Mouse (Mus musculus) urinary bladder, postnatal 14 days (tissue): ENCODE measurements at regions not wholly inside any gene's neighbourhood (a gene's known extent, or its start where the extent isn't known, plus 50 kb on each side); places are given as distances from the start of the nearest gene placed in this dataset.

ENCODE experiments used
- DNase-seq: peaks from one replicate; pipeline ENCODE4 v3.0.0; 2021; ENCODE audit warnings: low spot score

DNA sequence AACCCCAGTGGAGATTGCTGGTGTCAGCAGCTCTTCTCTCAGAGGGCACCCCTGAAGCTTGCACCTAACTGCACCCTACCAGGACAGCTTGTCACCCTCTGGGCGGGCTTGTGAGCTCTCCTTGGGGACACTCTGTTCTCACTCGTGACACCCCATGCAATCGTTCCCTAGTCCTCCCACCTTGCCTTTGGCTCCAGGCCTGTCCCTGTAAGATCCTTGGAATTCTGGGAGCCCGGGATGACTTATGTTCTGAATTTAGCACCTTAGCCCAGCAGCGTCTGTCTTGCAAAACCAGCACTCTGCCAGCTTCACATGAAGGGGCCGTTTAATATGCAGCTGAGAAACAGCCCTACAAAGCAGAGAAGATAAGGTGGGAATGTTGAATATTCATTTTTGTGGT is 257.7 kb upstream of the 4930535I16Rik start:
- DNase-seq: no peak

DNA sequence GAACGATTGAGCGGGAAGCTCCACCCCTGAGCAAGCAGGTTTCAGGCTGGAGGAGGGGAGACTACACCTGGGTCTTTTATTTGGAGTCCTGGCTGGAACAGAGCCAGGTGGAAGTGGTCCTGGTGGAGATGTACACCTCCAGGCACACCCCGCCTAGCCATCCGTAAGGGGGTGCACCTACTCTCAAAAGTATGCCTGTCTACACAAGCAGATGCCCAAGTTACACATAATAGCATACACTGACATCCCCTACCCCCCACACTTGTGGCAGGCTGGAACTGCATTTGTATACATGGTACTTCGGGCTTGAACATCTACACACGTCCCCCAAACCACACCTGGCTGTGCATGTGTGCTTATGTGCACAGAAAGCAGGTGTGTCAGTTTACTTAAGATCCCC is 236.8 kb upstream of the 4930535I16Rik start:
- no peak for DNase-seq

DNA sequence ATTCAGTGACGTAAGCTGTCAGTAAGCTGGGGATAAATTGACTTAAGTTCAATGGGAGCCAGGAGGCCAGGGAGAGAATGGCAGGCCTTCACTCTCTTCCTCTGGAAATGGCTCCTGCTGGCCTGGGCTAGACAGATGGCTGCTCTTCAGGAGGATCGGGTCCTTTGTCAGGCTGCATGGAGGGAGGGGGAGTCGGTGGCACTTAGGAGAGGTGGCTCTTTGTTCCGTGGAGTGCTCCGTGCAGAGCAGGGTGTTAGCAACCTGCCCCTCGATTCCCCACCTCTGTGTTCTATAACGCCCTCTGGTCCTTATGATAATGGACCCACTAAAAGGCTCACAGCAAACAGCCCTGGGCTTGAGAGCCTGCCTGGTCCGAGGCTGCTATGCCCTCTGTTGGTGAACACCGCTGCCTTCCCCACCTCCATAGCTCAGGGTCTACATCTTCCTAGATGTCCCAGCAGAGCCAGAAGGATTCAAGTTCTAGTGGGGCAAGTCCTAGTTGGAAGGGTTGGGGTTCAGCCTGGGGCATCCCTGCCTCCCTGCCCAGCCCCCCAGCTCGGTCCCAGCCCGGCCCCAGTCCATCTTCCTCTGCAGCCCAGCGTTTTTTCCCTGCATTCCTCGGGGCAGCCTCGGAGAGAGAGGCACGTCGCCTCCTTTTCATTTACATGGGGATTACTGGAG is 232.1 kb upstream of the 4930535I16Rik start:
- no peak for DNase-seq

DNA sequence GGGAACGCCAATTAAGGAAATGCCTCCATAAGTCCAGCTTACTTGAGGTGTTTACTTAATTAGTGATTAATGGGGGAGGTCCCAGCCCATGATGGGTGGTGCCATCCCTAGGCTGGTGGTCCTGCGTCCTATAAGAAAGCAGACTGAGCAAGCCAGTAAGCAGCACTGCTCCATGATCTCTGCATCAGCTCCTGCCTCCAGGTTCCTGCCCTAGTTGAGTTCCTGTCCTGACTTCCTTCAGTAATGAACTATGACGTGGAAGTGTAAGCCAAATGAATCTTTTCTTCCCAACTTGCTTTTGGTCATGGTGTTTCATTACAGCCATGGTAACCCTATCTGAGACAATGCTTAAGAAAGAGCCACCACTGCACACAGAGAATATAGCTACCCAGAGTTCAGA is 231.2 kb upstream of the 4930535I16Rik start:
- DNase-seq: no peak

DNA sequence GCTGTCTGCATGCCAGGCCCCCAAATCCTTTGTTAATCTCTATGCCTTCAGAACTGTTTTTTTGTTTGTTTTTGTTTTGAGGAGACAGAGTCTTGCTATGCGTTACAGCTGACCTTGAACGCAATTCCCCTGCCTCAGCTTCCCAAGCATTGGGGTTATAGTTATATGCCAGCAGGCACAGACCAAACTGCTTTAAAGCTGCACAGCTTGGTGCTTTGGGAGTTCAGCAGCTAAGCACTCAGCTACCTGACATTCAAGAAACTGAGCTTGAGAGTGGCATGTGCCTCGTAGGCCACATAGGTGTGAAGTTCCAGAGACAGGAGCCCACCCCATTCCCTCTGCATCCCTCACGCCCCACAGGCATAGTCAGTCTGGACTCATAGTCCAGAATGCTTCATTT is 229.5 kb upstream of the 4930535I16Rik start:
- DNase-seq: no peak

DNA sequence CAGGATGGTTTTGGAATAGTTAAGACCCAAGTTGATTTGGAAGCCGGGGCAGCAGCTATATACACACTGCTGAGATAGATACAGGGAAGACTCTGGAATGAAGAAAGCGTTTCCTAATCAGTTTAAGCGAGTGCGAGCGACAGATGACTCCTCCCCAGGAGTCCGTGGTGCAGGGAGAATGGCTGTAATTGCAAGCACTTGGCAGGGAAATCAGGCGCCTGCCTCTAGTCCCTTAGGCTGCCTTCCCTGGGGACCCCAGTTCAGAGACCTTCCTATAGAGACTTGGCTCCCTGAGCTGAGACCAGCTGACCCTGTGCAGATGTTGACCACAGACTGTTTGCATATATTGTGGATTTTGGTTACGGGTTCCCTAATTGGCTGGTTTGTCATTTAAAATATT is 228.3 kb upstream of the 4930535I16Rik start:
- DNase-seq: no peak

DNA sequence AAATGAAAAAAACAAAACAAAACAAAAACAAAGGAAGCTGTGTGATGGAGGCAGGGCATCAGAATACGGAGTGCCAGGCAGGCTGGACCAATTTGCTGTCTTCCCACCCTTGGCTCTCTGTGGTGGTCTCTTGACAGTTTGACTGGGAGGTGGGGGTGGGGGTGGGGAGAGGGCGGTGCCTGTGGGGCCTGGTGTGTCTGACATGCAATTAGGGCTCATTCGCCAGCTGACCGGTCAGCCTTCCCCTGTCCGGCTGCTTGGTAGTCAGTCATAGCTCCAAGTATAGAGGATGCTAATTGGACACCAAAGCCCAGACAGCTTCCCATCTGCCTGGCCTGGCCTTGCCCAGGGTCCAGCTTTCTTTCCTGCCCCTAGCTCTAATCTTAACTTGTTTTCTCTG is 225.8 kb upstream of the 4930535I16Rik start:
- no peak for DNase-seq

DNA sequence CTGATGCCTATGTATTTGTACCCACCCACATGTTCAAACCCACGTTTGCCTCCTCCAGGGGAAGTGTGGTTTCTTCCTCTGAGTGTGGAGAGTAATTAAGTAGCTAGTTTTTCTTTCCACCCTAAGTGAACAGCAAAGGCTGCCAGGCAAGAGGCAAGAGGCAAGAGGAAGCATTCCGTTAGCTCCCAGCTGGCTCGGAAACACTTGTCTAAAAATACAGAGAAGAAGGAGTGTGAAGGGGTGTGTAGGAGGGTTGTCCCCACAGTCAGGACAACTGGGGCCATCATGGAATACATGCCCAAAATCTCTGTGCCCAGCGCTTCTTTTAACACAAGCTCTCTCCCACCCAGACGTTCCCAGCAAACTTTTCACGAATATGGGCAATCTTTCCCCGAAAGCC is 225.4 kb upstream of the 4930535I16Rik start:
- DNase-seq: no peak

DNA sequence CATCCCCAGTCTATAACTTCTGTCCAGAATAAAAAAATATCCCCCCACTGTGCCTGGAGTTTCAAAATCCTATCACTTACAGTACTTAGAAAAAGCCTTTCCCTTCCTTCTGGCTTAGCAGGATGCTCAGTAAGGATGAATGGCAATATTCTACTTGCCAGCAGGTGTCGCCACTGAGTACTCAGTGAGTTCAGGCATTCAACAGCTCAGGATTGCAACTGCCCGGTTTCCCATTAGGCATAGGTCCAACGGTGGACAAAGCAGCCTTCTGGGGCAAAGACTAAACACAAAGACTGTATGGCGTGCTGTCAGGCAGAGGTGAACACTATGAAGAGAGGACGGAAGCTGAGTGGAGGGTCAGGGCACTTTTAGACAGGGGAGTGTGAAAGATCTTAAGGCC is 224.3 kb upstream of the 4930535I16Rik start:
- DNase-seq: peak; percentile 86

DNA sequence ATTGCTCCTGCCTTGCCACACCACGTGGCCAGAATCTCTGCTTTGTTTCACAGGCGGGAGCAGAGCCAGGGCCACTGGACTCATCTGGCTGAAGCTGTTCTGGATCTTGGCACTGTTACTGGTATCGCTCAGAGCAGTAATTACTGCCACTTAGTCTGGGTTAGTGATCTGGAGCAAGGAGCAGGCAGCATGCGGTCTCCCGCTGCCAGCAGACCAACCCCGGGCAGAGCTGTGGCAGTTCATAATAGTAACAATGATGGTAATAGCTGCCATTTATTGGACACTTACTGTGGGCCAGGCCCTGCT is 217.3 kb upstream of the 4930535I16Rik start:
- DNase-seq: no peak

DNA sequence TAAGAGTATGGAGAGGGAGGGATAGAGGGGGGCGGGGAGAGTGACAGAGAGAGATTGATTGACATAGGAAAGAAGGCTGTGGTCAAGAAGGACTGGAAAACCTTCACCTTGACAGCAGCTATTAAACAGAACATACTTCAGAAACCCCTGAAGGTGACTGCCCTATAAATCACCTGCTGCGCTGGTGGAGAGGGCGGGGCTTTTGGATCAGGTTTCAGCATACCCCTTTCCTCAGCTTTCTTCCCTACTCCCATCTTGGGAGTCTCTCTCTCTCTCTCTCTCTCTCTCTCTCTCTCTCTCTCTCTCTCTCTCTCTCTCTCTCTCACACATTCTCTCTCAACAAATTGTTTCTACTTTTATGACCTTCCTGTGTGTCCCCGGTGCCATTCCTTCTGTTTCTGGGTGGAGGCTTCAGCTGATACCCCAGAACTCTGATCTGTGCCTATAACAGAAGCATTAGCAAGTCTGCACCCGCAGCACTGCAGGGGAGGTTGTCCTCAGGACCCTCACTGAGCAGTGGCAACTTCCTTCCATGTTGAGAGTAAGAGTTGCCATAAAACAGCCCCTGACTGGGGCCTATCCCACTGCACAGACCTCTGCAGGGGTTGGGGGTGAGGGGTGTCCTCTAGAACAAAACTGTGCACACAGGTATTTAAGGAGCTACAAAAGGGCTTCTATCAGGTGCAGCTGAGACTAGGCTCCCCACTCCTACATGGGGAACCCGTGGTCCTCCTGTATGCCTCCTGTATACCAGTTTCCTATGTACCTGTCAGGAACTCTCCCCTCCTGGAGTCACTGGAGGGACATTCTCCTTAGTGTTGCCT is 216.7 kb upstream of the 4930535I16Rik start:
- DNase-seq: no peak

DNA sequence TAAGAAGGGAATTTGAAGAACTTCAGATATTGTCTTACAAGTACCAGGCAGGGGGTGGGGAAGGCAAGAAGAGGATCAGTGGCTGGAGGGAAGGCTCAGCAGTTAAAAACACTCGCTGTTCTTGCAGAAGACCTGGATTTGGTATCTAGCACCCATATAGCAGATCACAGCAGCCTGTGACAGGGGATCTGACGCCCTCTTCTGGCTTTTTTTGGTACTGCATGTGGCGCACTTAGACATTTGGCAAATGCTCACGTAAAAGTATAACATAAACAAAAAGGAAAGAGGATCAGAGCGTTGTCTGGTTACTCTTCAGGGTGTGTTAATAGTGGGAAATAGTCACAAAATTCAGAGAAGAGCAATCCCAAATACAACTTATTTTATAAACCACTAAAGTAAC is 213.1 kb upstream of the 4930535I16Rik start:
- no peak for DNase-seq

DNA sequence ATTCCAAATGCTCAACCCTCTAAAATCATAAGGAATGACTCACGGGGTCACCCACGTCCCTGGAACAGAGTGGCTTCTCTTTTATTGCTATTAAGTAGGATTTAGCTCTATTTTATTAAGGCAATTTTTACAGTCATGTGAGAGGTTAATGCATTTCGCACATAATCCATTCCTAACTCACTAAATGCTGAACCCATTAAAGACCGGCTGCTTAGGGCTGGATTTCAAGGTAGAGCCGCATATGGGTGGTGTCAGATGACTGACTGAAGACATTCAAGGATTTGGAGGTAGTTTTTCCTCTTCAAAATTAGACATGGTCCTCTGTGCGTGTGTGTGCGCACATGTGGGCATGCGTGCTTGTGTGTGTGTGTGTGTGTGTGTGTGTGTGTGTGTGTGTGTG is 208.4 kb upstream of the 4930535I16Rik start:
- DNase-seq: no peak

DNA sequence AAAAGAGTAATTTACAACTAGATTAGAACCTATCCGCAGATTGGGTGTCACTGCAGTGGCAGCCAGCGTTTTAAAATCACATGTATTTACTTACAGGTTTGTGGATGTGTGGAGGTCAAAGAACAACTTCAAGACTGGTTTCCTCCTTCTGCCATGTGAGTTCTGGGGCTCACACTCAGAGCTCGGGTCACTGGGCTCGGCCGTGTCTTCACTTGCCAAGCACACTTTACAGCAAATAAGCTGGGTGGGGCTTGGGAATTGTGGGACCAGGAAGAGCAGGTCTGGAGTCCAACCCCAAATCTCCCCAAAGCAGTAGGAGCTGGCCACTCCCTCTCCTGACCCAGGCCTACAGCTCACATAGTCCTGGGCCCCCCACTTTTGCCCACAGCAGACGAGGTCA is 202.5 kb upstream of the 4930535I16Rik start:
- DNase-seq: no peak

DNA sequence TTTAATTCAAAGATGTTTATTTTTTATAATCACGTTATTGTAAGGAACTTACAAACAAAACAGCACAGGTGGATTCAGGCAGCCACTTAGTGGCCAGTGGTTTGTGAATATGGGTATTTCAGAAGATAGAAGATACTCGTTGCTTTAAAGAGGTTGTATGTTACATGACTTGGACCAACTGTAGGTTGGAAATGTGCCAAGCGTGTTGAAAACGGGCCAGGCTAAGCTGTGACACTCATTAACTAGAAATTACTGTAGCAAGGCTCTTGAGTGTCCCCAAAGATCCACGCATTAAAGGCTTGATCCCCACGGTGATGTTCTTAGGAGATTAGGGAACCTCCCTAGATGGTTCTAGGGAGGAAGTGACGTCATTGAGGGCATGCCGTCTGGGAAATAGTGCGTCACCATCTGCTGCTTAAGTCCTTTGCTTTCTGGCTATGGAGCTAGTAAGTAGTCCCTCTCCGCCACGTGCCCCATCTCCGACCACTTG is 196.1 kb upstream of the 4930535I16Rik start:
- DNase-seq: no peak

DNA sequence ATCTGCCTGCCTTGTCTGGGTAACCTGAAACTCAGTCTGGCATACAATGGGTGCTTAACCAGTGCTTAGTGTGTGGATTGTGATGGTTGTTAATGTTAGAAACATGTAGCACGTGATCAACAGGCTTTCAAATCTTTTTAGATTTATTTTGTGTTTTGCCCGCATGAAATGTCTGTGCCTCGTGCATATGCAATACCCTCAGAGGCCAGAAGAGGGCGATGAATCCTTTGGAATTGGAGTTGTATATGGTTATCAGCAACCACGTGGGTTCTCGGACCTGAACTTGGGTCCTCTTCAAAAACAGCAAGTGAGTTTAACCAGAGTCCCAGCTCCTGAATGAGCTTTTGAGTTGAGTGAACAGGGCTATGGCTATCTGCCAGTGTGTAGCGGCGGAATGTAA is 192.9 kb upstream of the 4930535I16Rik start:
- DNase-seq: no peak

DNA sequence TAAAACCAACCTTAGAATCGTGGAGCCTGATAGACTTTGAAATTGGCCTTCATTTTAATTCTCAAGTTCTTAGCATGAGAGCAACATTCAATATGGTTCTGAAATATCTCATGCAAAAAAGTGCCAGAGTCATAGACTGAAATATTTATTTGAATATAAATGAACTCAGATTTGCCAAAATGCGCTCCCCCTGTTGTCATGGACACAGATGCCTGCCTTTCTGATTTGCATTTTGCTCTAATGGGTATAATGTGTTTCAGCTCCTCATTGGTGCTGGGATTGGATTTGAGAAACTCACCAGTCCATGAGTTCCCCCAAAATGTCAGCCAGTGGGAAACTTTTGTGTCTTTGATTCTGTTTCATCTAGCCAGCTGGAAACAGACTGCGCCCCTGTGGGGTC is 191.5 kb upstream of the 4930535I16Rik start:
- no peak for DNase-seq

DNA sequence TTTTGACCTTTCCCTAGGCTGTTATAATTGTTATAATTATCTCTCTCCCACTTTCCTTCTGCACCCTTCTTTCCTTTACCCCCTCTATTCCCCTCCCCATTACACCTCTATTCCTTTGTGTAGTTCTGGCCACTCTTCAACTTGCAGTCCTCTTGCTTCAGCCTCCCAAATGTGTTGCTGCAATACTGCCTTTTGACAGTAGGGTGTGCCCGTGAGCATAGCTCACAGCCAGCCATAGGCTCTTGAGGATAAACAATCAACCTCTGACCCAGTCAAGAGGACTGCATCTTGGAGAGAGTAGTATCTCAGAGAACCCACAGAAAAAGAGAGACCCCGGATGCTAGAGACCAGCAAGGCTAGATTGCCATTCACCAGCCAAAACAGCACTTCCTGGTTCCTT is 184.9 kb upstream of the 4930535I16Rik start:
- DNase-seq: no peak

DNA sequence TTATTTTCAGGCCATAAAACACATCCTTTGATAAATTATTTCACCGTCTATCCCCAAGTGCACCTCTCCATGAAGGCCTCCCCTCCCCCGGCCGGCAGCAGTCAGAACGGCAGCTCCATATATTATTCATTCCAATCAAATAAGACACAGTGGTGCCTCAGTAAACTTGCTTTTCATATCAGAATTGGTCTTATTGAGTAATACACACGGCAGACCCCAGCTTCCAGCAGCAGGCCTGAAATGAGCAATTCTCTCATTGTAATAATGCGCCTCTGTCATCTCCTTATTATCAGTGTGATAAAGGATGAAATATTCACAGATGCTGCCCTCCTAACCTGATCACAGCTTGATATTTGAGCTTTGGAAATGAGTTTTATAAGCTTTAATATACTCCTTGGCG is 169.0 kb upstream of the 4930535I16Rik start:
- DNase-seq: no peak

DNA sequence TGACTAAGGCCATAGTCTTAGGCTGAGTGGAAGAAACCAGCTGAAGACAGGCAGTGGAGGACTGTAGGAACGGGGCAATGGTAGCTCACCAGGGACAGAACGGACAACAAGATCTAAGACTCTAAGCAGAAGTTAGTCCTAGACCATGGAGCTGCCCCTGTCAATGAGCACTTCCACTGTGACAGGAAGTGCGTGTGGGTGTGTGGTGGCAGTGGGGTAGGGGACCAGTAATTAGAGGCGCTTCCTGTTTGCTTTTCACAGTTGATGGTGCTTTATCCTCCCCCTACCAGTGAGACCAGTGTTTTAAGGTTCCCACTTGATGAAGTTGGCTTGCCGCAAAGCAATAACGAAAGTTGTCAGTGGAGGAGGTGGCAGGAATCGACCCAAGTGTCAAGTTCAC is 168.4 kb upstream of the 4930535I16Rik start:
- no peak for DNase-seq

DNA sequence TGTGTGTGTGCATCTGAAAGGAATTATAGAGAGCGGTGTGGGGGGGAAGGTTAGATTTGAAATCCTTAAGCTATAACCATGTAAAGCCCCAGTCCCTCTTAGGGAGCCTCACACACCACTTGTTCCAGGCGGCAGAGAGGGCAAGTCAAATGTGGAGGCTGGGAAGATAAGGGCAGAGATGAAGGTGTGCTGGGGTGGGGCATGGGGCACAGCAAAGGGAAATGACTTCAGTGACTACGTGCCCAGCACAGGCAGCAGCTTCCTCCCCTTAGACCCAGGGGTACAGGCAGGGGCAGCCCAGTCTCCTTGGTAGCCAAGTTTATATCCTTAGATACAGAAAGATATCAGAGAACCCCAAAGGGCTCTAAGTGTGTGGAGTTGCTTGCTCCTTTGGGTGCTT is 161.8 kb upstream of the 4930535I16Rik start:
- DNase-seq: no peak

DNA sequence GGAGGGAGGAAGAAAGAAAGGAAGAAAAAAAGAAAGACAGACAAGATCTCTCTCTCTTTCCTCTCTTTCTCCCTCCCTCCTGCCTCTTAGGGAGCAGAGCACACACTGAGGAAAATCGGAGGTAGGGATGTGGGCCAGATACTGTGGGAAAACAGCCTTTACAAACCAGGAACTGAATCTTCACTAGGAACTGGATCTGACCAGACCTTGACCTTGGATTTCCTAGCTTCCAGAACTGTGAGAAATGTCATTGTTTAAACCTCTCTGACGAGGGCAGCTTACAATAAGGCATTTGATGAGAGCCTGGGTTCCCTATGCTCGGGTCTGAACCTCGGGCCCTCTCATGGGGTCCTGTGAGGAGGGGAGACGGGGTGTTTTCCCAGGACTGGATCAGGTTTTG is 157.7 kb upstream of the 4930535I16Rik start:
- no peak for DNase-seq

DNA sequence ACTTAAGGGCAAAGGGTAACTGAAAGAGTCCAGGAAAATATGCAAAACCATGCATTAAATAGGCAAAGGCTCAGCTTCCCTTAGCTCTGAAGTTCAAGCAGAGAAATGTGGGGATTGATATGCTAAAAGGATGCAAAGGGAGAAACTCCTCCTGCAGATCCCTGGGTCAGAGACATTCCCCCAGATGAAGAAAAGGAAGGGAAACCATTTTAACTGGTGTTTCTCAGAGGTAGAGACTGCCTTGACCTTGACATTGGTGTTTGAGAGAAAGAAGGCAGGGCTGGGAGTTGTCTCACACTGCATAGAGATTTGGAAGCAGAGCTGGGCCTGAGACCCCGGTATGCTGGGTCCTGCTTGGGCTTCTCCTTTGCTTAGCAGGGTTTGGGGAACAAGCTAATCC is 155.8 kb upstream of the 4930535I16Rik start:
- no peak for DNase-seq

DNA sequence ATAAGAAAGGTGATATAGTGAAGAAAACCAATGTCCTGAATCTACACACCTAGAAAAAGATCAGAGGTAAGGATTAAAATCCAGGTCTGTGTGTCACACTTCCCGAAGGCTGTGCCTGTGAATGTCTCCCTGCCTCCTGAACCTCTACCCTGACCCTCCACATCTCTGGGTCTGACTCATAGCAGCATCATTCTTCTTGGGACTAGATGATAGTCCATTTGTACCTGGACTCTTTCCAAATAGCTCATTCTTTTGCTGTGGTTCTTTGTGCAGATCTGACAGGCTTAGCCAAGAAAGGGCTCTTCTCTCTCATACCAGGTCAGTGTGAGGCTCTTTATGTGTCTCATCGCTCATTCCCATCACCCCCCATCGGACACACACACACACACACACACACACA is 146.8 kb upstream of the 4930535I16Rik start:
- no peak for DNase-seq
